ENCODE assay signal across 8 mouse cellular contexts in genomic region chr5:121593451-121594401, GRCm38 (mm10). TPM values are rescaled to one million over a fixed set of nuclear protein-coding genes. Genes with fewer than 3 reads are reported as not detected.
DNase-seq lines count a peak whose midpoint lies in the region; ATAC-seq lines count a peak whose summit lies in the region.

TSS of gene Aldh2 (minus strand) at chr5:121593824.

- peak; percentile 83 for DNase-seq in CD4-positive, CD25-positive, alpha-beta regulatory T cell, adult 2 months (ENCODE audit: low read depth, low spot score)
- DNase-seq in fibroblast of lung, adult 2 months (ENCODE audit: low read depth), result peak; percentile 84
- peak; percentile 93 for DNase-seq in kidney, postnatal 14 days
- peak; percentile 84 for DNase-seq in liver, embryonic 13.5 days
- peak; percentile 84 for DNase-seq in neural tube, embryonic 10.5 days (ENCODE audit: extremely low spot score, low spot score)

- no peaks in the 10 kb centered on the region for H3K9me3 ChIP-seq in heart, embryonic 14.5 days (ENCODE audit: control insufficient read depth, low read length)
- H3K9me3 ChIP-seq in liver, embryonic 13.5 days (replicated peaks), result no peaks in the 10 kb centered on the region
- no peaks in the 10 kb centered on the region for H3K9me3 ChIP-seq in stomach, embryonic 16.5 days (replicated peaks; ENCODE audit: control insufficient read depth, low read length)

- peaks cover 20% of the 10 kb centered on the region for H3K4me1 ChIP-seq in brown adipose tissue, adult 24 weeks (ENCODE audit: control insufficient read depth, insufficient read depth, insufficient read length, low read length)
- peaks cover 20 to 26% of the 10 kb centered on the region in 2 experiments; a peak in 3 of 4 replicates for H3K4me1 ChIP-seq in heart, embryonic 14.5 days (ENCODE audit: control insufficient read depth in 2 of 2, insufficient read depth in 2 of 2, low read length in 2 of 2)
- peaks cover 69% of the 10 kb centered on the region for H3K4me1 ChIP-seq in liver, embryonic 13.5 days (replicated peaks)
- H3K4me1 ChIP-seq in stomach, embryonic 16.5 days (ENCODE audit: control insufficient read depth, insufficient read depth, low read length), result peaks cover 22% of the 10 kb centered on the region

- H3K27ac ChIP-seq in brown adipose tissue, adult 24 weeks (replicated peaks; ENCODE audit: low read depth, low read length), result peak within 1 kb of the TSS; percentile 47
- peak within 1 kb of the TSS; percentile 32 to 41; a peak in 3 of 4 replicates for H3K27ac ChIP-seq in heart, embryonic 14.5 days (replicated peaks in 1 of 2; ENCODE audit: control insufficient read depth in 1 of 2, insufficient read depth in 1 of 2, low read depth in 2 of 2, low read length in 2 of 2)
- H3K27ac ChIP-seq in liver, embryonic 13.5 days, result peak within 1 kb of the TSS; percentile 91
- H3K27ac ChIP-seq in stomach, embryonic 16.5 days (ENCODE audit: low read length), result peak within 1 kb of the TSS; percentile 87

- H3K9ac ChIP-seq in heart, embryonic 14.5 days (ENCODE audit: low read length), result peak within 1 kb of the TSS; percentile 77
- H3K9ac ChIP-seq in liver, embryonic 13.5 days, result peak within 1 kb of the TSS; percentile 87
- peak within 1 kb of the TSS; percentile 83 for H3K9ac ChIP-seq in stomach, embryonic 16.5 days (ENCODE audit: low read length)

- ATAC-seq in heart, embryonic 14.5 days (ENCODE audit: insufficient number of reproducible peaks, insufficient read depth, low FRiP score, low read depth), result peak; percentile 59
- ATAC-seq in liver, embryonic 13.5 days (ENCODE audit: low read depth), result peak; percentile 90
- peak; percentile 88 for ATAC-seq in stomach, embryonic 16.5 days (ENCODE audit: insufficient read depth, low FRiP score)

- WGBS in heart, embryonic 14.5 days, result 3% methylated on average over 47 of the region's 47 CpGs
- WGBS in liver, embryonic 13.5 days (ENCODE audit: insufficient replicate concordance), result 2% methylated on average over 47 of the region's 47 CpGs
- 3% methylated on average over 47 of the region's 47 CpGs for WGBS in stomach, embryonic 16.5 days

- H3K36me3 ChIP-seq in heart, embryonic 14.5 days (ENCODE audit: control insufficient read depth, insufficient read depth, low read length), result no peaks in the 10 kb centered on the region
- no peaks in the 10 kb centered on the region for H3K36me3 ChIP-seq in liver, embryonic 13.5 days
- no peaks in the 10 kb centered on the region for H3K36me3 ChIP-seq in stomach, embryonic 16.5 days (ENCODE audit: control insufficient read depth, insufficient read depth, low read length)

- H3K27me3 ChIP-seq in heart, embryonic 14.5 days (ENCODE audit: control insufficient read depth, insufficient read depth, low read length), result no peaks in the 10 kb centered on the region
- no peaks in the 10 kb centered on the region for H3K27me3 ChIP-seq in liver, embryonic 13.5 days
- no peaks in the 10 kb centered on the region for H3K27me3 ChIP-seq in stomach, embryonic 16.5 days (ENCODE audit: control insufficient read depth, insufficient read depth, low read length)

- peak within 1 kb of the TSS; percentile 97 for H3K4me2 ChIP-seq in heart, embryonic 14.5 days (ENCODE audit: low read length)
- H3K4me2 ChIP-seq in liver, embryonic 13.5 days, result peak within 1 kb of the TSS; percentile 99
- peak within 1 kb of the TSS; percentile 78 for H3K4me2 ChIP-seq in stomach, embryonic 16.5 days (ENCODE audit: low read depth, low read length)

- peak within 1 kb of the TSS; percentile 71 for H3K4me3 ChIP-seq in brown adipose tissue, adult 24 weeks (ENCODE audit: insufficient read depth, low read depth, low read length)
- H3K4me3 ChIP-seq in heart, embryonic 14.5 days (ENCODE audit: control insufficient read depth in 1 of 2, insufficient read depth in 1 of 2, low read depth in 1 of 2, low read length in 2 of 2), result peak within 1 kb of the TSS; percentile 54 to 68
- H3K4me3 ChIP-seq in liver, embryonic 13.5 days (replicated peaks), result peak within 1 kb of the TSS; percentile 78
- peak within 1 kb of the TSS; percentile 65 for H3K4me3 ChIP-seq in stomach, embryonic 16.5 days (replicated peaks; ENCODE audit: low read length)

RNA-seq across cellular contexts. Expression of gene Aldh2, which starts in this region (rescaled TPM):
- 645 and 839 TPM in 2 replicates for polyA plus RNA-seq in brown adipose tissue, adult 24 weeks (2012; ENCODE audit: insufficient read depth, insufficient read length, missing spikeins)
- 32.0 and 40.0 TPM in 2 replicates for polyA plus RNA-seq in heart, embryonic 14.5 days (2014; fragmentation: Nextera tagmentation; extraction: Ambion mirVana)
- 123 and 138 TPM in 2 replicates for polyA plus RNA-seq in liver, embryonic 13.5 days (2015; fragmentation: Nextera tagmentation; extraction: Ambion mirVana)
- 224 and 249 TPM in 2 replicates for polyA plus RNA-seq in stomach, embryonic 16.5 days (2015; fragmentation: Nextera tagmentation; extraction: Ambion mirVana)

Comparison
In these comparisons a context has a peak if more than half of its experiments do, and no peak if none do; other contexts are left out.
1. Peak in every context shown above with its lines: DNase-seq, ATAC-seq, H3K4me3 ChIP-seq and H3K27ac ChIP-seq.
2. H3K27ac ChIP-seq: peak in every context shown above with its lines; median percentile 91 in liver, embryonic 13.5 days; 87 in stomach, embryonic 16.5 days; 47 in brown adipose tissue, adult 24 weeks; 36 in heart, embryonic 14.5 days.